Mouse (Mus musculus) MN1 (cell line): ENCODE results near the gene Sycp3.
A peak's percentile ranks its signal among the peaks of the same experiment; 100 is the strongest.
"Not testable (repeated sequence)": the region's sequence is repeated elsewhere in the genome, so short reads cannot be mapped to it uniquely, and the experiment has no call there.

Source experiments
- DNase-seq: peaks from one replicate; pipeline ENCODE4 v3.0.0-alpha.2; 2016; ENCODE audit warnings: low spot score

Sycp3 gene

GRCm38 (mm10) chr10:88501370-88501769, 42.0 kb downstream of the Sycp3 start:
- DNase-seq = no peak

DNA sequence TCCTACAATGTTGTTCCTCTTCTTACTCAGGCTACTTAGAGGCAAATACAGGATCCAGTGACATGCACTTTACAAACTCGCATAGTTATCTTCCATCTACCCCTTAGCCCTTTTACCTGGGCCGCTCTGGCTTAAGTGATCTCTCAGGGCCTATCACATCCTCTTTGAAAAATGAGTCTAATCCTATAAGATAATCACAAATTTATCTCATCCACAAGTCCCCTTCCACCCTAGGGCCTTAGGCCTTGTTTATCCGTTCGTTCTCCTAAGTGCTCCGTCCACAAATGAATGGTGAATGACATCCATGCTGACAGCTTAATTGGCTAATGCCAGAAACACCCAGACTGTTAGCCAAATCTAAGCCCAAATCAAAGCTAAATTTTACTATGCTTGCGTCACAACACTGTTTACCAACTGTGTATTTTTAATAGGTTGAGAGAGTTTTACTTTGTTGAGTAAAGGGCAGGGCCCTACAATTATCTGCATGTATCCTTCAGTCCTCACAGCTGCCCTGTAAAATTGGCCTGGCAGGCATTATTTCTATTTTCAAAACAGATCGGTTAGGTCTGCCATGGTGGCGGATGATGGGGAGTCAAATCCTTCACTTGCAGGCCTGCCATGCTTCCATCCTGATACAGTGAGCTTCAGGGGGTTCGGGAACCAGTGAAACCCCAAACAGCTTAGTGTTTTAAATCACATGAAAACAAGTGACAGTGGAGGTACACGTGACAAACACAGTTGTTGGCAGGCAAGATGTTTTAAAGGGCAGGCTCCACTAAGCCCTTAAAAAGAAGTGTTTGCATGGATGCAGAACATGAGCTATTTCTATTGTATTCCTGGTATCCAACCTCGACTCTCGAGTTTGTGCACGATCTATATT, 42.8 kb downstream of the Sycp3 start:
- no peak for DNase-seq

- peak; percentile 21 for DNase-seq
Measured at GRCm38 (mm10) chr10:88502919-88503318, 43.5 kb downstream of the Sycp3 start.

- DNase-seq = peak; percentile 91
Measured at GRCm38 (mm10) chr10:88503421-88504314, 44.3 kb downstream of the Sycp3 start, which contains the start of gene Chpt1. TSS of gene Chpt1 (minus strand) at chr10:88504073.

GRCm38 (mm10) chr10:88504481-88504880, 45.1 kb downstream of the Sycp3 start:
- no peak for DNase-seq

DNA sequence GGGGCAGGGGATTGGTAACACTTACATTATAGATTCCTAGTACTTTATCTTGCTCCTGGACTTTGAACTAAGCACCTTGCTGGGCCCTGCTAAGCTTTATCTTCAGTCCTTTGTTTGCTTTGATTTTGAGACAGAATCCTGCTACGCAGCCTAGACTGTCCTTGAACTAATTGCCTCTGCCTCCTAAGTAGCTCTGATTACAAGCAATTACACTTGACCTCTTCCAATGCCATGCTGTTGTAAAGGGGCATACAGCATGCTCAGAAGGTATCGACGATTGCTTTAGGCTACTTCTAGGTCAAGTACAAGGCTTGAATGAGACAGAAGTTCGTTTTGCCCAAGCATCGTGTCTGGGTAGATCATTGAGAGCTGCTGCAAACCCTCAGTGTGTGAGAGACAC, 45.9 kb downstream of the Sycp3 start:
- no peak for DNase-seq

DNA sequence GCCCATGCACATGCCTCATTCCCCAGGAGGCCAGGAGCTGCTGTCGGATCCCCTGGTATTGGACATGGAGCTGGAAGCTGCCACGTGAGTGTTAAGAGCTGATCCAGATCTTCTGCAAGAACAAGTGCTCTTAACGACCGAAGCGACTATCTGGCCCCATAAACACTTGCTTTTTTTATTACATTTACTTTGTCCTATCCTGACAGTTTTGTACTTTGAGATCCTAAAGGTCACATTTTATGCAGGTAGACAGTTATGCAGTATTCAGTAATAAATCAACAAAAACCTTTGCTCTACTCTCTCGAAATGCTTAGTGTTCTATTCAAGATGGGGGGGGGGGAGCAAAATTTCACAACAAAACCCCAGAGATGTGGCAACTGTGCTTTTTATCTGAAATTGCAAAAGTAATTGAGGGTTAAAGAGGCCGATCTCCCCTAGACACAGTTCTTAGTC, 48.3 kb downstream of the Sycp3 start:
- DNase-seq = no peak

- DNase-seq = no peak
Measured at GRCm38 (mm10) chr10:88510503-88511271, 51.3 kb downstream of the Sycp3 start.

DNA sequence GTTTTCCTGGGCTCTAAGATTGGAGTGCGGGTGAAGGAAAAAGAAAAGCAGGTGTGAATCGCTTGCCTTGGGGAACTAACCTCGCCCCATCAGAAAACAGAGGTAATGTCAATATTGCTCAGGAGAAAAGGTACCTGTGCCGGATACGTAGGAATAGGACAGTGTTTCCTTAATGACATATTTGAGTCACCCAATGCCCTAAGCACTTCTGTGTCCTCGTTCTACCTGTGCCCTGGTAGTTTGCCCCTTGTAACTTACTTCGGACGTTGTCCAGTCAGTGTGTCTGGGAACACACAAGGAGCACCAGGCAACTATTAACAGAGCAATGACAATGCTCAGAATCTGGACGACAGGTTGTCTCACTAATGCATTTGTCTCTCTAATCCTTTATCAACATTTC, 52.0 kb downstream of the Sycp3 start:
- DNase-seq = no peak

- no peak for DNase-seq
Measured at GRCm38 (mm10) chr10:88513574-88514135, 54.3 kb downstream of the Sycp3 start.

- DNase-seq = peak; percentile 67
Measured at GRCm38 (mm10) chr10:88514495-88514894, 55.1 kb downstream of the Sycp3 start.

DNA sequence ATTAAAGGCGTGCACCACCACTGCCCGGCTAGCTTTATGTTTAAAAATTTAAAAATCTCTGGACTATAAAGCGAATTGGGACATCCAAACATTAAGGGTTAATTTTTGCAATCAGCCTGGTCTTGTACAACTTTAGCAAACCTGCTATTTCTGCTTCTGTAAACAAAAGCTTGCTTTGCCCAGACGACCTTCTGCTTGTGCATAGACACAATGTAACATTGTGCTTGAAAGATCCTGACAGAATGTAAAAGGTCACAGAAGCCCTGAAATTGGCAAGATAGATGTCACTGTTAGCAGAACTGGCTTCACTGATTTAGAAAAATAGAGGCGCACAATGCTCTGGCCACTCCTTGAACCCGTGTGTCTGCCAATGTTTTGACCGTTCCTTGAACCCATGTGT, 55.7 kb downstream of the Sycp3 start:
- not testable (repeated sequence) for DNase-seq

DNA sequence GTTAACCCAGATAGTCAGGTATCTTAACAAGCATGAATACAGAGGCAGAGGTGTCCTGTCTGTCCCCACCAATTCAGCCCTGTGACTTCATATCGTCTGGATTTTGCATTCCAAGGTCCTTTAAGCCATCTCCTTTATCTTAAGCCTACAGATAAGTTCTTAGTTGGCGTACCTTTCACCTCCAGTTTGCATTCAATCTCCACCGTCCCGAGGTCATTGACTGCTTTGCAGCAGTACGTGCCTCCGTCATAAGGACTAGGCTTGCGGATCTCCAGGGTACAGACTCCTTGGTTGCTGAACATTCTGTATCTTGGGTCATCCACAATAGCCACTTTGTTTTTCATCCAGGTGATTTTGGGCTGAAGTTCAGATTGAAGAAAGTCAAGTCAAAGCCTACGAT, 63.4 kb downstream of the Sycp3 start:
- DNase-seq = no peak
